Mouse (Mus musculus): ENCODE results near the gene Akr1c14. TPM values are rescaled to one million over a fixed set of nuclear protein-coding genes. Genes with fewer than 3 reads are reported as not detected.

Akr1c14 gene
- total and polyA plus RNA-seq, 2 experiments from 2014 or later, result 3.0 to 5.2 TPM

DNA sequence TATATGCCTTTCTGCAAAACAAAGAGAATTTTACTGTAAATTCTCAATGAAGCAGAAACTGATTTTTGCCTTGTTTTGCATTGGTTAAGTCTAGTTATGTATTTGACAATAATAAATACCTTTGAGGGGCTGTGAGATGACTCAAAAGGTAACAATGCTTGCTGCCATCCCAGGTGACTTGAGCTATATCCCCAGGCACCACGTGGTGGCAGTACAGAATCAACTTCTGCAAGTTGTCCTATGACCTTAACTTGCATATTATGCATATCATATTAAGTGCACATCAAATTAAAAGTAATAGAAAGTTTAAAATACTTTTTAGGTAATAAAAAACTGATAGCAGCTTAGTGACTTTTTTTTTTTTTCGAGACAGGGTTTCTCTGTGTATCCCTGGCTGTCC, 84.3 kb downstream of the Akr1c14 start:
- ATAC-seq (ENCODE audit: insufficient read depth, low read depth), result no peak

More for the DNA sequence above, 84.3 kb downstream of the Akr1c14 start:
- H3K36me3 ChIP-seq (replicated peaks; ENCODE audit: control insufficient read depth, insufficient read depth, low read length), result no peaks in the 10 kb centered on the region
- TF ChIP-seq EP300 (IDR thresholded peaks at IDR 0.05; ENCODE audit: low read depth), result no peak
- peak; percentile 53 for TF ChIP-seq CTCF (IDR thresholded peaks at IDR 0.05; ENCODE audit: low read depth)
- no peak for DNase-seq (ENCODE audit: low spot score)
- no peaks in the 10 kb centered on the region for H3K27me3 ChIP-seq (ENCODE audit: control insufficient read depth, insufficient read depth, low read length)
- 18% methylated on average over 2 of the region's 2 CpGs for WGBS
- no peaks in the 10 kb centered on the region for H3K9me3 ChIP-seq (replicated peaks; ENCODE audit: control insufficient read depth, low read length)
- no peaks in the 10 kb centered on the region for H3K4me1 ChIP-seq (ENCODE audit: control insufficient read depth, insufficient read depth)
- H3K9ac ChIP-seq (replicated peaks; ENCODE audit: low read depth, low read length), result no peak overlapping the region
- H3K27ac ChIP-seq (ENCODE audit: low read depth), result no peak overlapping the region
- H3K4me3 ChIP-seq (ENCODE audit: low read depth, low read length), result no peak overlapping the region
- H3K4me2 ChIP-seq (ENCODE audit: low read depth, low read length), result no peak overlapping the region

Other genes with a start within 250 kb of the Akr1c14 start
- not detected in 2 replicates for gene Calml3, start 244.7 kb upstream of the Akr1c14 start, total RNA-seq (2014; rRNA removed; ENCODE audit: low replicate concordance)
- not detected in 2 replicates for gene Calml3, start 244.7 kb upstream of the Akr1c14 start, polyA plus RNA-seq (2015; fragmentation: Nextera tagmentation; extraction: Ambion mirVana)
- not detected in 2 replicates for gene Calm4, start 211.3 kb upstream of the Akr1c14 start, total RNA-seq (2014; rRNA removed; ENCODE audit: low replicate concordance)
- gene Calm4, start 211.3 kb upstream of the Akr1c14 start, polyA plus RNA-seq (2015; fragmentation: Nextera tagmentation; extraction: Ambion mirVana), result not detected in 2 replicates
- gene Calm5, start 194.8 kb upstream of the Akr1c14 start, total RNA-seq (2014; rRNA removed; ENCODE audit: low replicate concordance), result not detected in 2 replicates
- gene Calm5, start 194.8 kb upstream of the Akr1c14 start, polyA plus RNA-seq (2015; fragmentation: Nextera tagmentation; extraction: Ambion mirVana), result not detected in 2 replicates
- gene Net1, start 130.8 kb upstream of the Akr1c14 start, total RNA-seq (2014; rRNA removed; ENCODE audit: low replicate concordance), result 27.7 and 38.7 TPM in 2 replicates
- gene Net1, start 130.8 kb upstream of the Akr1c14 start, polyA plus RNA-seq (2015; fragmentation: Nextera tagmentation; extraction: Ambion mirVana), result 17.2 and 22.3 TPM in 2 replicates
- gene Tubal3, start 130.7 kb upstream of the Akr1c14 start, total RNA-seq (2014; rRNA removed; ENCODE audit: low replicate concordance), result not detected in 2 replicates
- not detected in 2 replicates for gene Tubal3, start 130.7 kb upstream of the Akr1c14 start, polyA plus RNA-seq (2015; fragmentation: Nextera tagmentation; extraction: Ambion mirVana)
- gene Ucn3, start 103.7 kb upstream of the Akr1c14 start, total RNA-seq (2014; rRNA removed; ENCODE audit: low replicate concordance), result not detected in 2 replicates
- not detected in 2 replicates for gene Ucn3, start 103.7 kb upstream of the Akr1c14 start, polyA plus RNA-seq (2015; fragmentation: Nextera tagmentation; extraction: Ambion mirVana)
- 0.69 and 7.6 TPM in 2 replicates for gene Akr1c18, start 101.6 kb downstream of the Akr1c14 start, total RNA-seq (2014; rRNA removed; ENCODE audit: low replicate concordance)
- gene Akr1c18, start 101.6 kb downstream of the Akr1c14 start, polyA plus RNA-seq (2015; fragmentation: Nextera tagmentation; extraction: Ambion mirVana), result 0.12 and 0.86 TPM in 2 replicates
- gene Akr1c13, start 142.1 kb downstream of the Akr1c14 start, total RNA-seq (2014; rRNA removed; ENCODE audit: low replicate concordance), result 0.46 TPM in 1 of 2 replicates, not detected in the other
- 1.6 and 1.7 TPM in 2 replicates for gene Akr1c13, start 142.1 kb downstream of the Akr1c14 start, polyA plus RNA-seq (2015; fragmentation: Nextera tagmentation; extraction: Ambion mirVana)
- gene Akr1c19, start 179.7 kb downstream of the Akr1c14 start, total RNA-seq (2014; rRNA removed; ENCODE audit: low replicate concordance), result 0.04 and 1.6 TPM in 2 replicates
- gene Akr1c19, start 179.7 kb downstream of the Akr1c14 start, polyA plus RNA-seq (2015; fragmentation: Nextera tagmentation; extraction: Ambion mirVana), result 1.3 and 1.4 TPM in 2 replicates
- not detected in 2 replicates for gene Akr1c12, start 230.4 kb downstream of the Akr1c14 start, total RNA-seq (2014; rRNA removed; ENCODE audit: low replicate concordance)
- gene Akr1c12, start 230.4 kb downstream of the Akr1c14 start, polyA plus RNA-seq (2015; fragmentation: Nextera tagmentation; extraction: Ambion mirVana), result 0.43 and 0.49 TPM in 2 replicates

Measured in heart, postnatal 0 days (tissue).